Mouse (Mus musculus) hematopoietic stem cell, adult 5-6 weeks (primary cell): ENCODE measurements at regions not wholly inside any gene's neighbourhood (a gene's known extent, or its start where the extent isn't known, plus 50 kb on each side); places are given as distances from the start of the nearest gene placed in this dataset.
A peak's percentile ranks its signal among the peaks of the same experiment; 100 is the strongest.

Source experiments
- ATAC-seq, 2 experiments: fragments of 125-278 bp in 1 of 2; replicated peaks in 1 of 2; 2 replicates each; pipeline ENCODE4 v1.8.0; 2016 to 2017; ENCODE audit warnings: inconsistent platforms in 2 of 2, mild to moderate bottlenecking in 2 of 2, moderate number of reproducible peaks in 2 of 2, low read depth in 1 of 2, moderate TSS enrichment in 1 of 2; ENCODE audit not compliant: low FRiP score in 2 of 2, poor library complexity in 2 of 2, severe bottlenecking in 2 of 2, insufficient read depth in 1 of 2, low TSS enrichment in 1 of 2

DNA sequence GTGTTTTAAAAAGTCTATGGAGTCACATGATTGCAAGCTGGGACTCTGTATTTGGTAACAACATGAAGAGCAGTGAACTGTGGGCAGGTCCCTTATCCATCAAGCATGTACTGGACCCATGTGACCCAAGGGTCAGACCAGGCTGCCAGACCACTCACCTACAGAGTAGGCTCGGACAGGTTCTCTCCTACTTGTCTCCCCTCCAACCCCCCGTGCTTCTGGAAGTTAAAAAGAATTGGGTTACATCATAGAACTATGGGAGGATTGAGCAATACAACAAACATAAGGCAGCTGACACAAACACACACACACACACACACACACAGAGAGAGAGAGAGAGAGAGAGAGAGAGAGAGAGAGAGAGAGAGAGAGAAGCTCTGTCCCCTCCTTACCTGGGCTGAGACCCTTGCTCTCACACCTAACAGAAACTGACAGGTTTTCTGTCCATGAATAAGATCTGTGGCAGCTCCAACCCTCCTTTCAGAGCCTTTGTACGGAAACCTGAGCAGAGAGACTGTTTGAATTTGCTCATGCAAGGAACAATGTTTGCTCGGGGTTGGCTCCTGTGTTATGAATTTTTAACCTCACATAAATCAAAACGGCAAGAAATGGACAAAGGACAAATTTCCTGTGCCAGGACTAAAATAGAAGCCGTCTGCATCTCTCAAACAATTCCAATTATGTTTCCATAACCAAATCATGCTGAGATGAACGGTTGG, 159.0 kb upstream of the Arl4c start:
- no peak for ATAC-seq

DNA sequence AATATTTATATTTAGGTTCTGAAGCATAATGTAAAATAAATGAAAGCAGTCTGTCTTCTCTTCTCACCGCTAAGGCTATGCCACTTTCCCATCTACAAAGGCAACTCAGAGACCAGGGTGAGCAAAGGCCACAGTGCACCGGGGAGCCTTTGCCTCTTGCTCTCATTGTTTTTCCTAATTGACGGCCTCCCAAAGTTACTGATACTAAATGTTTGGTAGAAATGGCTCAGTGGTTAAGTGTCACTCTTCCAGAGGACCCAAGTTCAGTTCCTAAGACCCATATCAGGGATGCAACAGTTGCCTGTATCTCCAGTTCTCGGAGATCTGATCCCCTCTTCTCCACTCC, 159.5 kb upstream of the Arl4c start:
- no peak for ATAC-seq

DNA sequence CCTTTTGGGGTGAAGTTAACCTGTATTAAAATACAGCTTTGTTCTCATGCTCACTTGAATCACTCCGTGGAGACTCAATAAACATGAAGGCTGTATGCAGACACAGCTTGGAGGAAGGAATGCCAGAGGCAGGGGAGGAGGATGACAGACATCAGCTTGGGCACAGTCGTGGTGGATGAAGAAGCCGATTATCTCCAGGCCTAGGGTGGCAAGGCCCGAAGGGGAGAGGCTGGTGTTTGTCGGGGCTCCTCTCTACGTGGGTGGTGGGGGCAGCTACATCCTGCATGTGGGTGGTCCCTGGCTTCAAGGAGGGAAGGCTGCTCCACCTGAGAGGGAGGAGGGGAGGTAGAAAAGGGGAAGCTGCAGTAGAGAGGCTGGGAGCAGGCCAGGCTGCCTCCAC, 163.4 kb upstream of the Arl4c start:
- peak in 1 of 2 experiments; percentile 32; a peak in 1 of 4 replicates for ATAC-seq

DNA sequence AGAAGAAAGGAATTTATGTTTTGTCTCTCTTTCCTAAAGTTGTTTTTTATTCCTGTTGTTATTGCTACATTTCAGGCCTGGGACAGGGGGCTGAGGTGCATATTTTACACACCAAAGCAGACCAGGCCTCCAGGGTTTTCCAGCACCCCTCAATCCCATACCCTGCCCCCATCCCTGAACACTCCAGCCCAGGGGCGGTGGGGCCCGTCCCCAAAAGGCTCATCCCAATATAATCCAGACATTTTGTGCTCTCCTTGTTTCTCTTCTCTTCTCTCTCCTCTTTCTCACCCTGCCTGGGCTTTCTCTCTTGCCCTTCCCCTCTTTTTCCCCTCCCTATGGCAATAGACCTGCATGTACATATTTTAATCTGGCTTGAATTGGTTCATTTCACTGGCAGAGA, 164.6 kb upstream of the Arl4c start:
- no peak for ATAC-seq

DNA sequence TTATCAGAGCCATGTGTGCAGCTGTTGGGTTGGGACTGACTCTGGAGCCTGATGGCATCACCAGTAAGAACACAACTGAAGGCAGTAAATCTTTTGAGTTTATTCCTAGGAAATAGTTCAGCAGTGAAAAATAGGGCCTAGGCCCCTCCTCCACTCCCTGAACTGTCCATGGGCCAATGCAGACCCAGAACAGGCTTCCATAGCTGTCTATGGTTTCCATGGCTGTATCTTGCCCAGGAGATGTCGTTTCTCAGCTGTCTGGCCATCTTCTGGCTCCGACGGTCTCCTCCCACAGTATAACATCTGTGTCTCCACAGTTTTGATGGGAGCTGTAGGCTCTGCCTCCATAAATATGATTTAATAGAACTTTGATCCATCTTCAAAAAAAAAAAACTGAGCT, 165.1 kb upstream of the Arl4c start:
- no peak for ATAC-seq

DNA sequence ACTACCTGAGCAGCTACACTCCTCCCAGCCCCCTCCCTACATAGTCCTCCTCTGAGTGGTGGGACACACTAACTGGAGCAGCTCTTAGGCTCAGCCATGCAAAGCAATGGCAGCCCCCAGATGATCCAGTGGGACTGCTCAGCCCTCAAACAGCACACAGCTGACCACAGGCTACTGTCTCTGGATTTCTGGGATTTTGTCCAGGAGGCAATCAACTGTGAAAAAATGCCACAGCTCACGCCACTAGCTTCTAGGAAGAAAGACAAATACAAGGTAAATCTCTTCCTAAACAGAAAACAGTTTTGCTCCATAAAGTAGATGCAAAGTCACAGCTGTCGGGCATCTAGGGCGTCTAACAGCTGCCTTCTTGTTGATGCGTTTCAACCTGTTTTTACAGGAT, 167.9 kb upstream of the Arl4c start:
- no peak for ATAC-seq

DNA sequence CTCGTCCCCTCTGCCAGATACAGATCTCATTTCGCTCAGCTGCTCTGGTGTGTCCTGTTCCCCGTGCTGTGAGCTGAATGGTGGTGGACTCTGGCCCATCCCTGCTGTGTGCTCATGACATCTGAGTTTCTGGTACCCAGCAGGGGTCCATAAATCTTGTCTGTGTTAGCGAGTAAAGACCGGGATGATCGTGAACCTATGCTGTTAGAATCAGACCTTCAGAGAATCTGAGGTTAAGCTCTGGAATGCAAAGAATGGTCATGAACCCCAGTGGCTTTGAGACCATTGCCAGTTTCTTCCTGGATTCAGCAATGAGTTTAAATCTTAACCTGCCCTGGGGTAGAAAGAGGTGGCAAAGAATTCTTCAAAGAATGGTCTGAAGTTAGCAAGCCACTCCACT, 173.3 kb upstream of the Arl4c start:
- ATAC-seq, result no peak

DNA sequence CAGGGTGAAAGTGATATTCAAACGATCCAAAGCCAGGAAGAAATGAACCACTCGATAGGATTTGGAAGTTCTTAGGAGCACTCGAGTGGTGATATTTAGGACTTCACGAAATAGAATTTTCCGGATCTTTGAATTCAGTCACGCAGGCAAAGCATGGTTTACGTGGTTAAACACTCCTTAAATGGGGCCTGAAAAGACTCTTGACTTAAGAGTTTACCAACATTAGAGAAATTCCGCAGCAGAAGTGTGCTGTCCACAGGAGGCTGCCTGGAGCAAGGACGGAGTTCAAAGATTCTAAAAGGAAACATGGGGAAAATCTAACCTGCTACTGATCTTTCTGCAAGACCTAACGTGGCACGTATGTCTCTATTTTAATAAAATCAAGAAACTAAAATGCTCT, 175.4 kb upstream of the Arl4c start:
- ATAC-seq, result no peak

DNA sequence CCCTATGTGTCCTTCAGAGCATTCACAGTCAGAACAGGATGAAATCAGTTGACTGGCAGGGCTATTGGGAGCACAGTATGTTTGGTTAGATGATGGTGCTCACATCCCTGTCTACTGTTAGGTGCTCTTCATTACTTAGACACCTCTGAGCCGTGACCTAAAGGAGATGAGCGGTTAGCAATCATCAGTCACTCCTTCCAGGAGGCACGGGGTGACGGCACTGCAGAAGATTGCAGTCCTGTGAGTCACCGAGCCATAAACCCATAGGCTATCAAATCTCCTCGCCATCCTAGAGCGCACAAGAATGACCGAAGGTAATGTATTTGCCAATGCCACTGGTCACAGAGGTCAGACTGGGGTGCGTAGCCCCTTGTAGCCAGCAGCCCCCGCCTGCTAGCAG, 176.8 kb upstream of the Arl4c start:
- ATAC-seq, result no peak

DNA sequence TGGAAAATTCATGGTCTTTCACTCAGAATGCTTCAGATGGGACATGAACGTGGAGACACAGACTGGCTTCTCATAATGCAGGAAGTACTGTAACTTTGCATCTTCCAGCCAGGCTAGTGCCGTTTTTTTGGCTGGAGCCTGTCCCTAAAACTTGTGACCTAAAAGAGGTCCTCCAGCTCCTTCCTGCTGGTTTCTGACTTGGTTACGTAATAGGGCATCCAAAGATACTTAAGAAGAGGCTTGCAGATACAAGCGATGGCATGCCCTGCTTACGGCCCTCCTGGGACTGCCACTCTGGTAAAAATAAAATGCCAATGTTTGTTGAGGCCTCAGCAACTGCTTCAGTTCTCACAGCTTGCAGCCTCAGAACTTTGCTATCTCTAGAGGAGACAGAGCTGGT, 177.3 kb upstream of the Arl4c start:
- no peak for ATAC-seq

DNA sequence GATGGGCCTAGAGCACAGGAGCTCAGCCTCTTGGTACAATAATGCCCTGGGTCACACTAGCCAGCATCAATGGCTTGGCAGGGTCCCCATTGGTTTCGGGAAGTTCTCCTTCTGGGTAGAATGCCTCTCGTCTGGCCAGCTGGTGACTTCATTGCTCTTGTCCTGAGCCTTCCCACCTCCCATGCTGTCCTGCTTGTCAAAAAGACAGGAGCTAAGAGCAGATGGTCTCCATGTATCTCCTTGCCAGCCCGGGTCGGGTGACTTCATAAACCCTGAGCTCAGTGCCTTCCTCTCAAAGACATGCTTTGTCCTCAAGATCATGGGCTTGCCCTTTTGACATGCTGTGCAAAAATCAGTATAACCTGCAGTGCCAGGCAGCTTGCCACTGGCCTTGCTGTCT, 179.2 kb upstream of the Sh3bp4 start:
- no peak for ATAC-seq

DNA sequence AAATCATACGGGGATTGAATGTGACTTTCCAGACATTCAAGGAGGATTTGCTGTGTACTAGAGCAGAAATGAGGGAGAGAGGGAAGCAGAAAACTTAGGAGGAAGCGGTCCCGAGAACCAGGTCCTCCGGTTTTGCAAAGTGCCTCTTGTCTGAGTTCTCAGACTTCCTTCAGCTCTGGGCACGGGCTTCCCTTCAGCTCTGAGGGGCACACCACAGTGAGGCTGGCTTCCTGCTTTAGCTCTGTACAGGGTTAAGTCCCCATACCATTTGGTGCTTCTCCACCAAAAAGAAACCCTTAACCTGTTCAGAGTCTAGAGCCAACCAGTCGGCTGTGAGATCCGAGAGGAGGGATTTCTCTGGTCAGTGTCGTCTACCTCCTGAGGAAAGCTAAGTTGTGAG, 167.8 kb upstream of the Sh3bp4 start:
- ATAC-seq, result peak; percentile 58 to 75; a peak in 2 of 4 replicates

DNA sequence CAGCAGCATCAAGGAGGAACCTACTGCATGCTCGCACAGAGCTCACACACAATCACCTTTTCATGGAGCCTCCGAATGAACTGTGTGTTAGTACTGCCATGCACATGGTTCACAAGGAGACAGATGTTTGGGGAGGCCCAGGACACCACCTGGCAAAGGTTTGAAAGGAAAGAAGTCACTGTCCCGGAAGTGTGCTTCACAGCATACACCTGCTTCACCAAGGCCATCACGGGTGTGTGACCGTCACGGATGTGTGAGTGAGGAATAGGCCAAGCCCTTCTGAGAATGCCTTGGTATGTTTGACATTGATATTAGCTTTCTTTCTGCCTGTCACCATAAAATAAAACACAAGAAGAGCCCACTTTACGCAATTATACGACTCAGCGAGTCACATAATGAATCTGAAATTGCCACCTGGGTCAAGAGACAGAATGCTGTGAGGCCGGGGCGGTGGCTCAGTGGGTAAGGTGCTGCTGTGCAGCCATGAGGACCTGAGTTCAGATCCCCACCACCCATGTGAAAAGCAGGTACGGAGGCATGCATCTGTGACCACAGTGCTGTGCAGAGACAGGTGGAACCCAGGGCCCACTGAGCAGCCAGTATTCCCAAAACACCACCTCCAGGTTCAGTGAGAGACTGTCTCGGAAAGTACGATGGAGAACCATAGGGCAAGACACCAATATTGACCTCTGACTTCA, 162.3 kb upstream of the Sh3bp4 start:
- no peak for ATAC-seq

DNA sequence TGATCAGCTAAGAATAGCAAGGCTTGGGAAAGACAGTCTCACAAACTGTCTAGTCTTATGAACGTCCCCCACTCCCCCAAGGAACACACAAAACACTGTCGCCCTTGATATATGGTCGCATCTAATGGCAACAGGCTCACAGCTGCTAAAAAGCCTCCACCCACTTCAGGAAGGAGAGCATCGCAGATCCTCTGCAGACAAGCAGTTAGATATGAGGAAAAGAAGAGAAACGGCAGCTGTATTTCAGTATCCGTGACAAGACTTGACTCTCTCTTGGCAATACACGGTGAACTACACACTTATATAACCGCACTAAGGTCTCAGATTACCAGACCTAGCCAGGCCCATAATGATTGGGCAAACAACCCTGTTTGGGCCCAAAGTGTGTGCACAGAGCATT, 161.5 kb upstream of the Sh3bp4 start:
- no peak for ATAC-seq

DNA sequence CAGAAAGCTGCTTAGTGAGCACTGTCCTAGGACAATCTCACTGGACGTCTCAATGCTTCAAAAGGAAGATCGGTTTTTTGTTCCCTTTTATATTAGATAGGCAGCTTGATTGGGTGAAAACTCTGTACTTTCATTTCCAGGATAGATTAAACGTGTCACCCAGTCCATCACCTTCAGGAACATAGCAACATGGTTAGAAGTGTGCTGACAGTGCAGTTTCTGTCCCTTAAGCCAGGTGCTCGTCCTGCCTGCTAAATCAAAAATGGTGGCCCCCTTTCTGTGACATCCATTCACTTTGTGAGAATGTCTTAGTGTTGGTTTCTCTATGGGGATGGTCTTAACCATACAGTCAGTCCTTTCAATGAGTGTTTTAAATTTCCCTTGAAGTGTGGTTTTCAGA, 160.9 kb upstream of the Sh3bp4 start:
- no peak for ATAC-seq

DNA sequence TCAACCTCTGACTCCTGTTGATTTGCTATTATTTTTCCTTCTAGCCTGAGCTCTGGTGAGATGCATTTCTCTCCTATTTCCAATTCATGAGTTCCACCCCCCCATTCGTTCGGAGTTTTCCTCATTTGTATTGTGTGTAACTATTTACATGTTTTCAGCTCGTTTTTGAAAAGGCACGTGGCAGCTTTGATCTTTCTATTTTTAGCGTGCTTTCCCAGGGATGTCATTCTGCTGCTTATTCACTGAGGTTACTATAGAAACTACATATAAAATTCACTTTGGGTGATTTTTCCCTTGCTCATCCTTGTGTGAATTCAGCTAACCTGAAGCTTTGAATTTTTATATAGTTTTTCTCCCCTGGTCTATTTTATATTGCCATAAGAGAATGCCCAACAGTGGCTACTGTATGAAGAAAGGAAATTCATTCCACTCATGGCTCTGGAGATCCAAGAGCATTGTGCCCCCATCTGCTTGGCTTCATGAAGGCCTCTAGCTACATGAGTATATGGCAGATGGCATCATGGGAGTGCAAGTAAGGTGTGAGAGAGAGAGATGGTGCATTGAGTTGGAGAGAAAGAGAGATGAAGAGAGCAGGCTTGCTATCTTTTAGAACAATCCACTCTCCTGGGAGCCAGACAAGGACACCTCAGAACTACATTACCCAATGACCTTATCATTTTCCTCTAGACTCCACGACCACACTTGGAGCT, 160.2 kb upstream of the Sh3bp4 start:
- no peak for ATAC-seq

DNA sequence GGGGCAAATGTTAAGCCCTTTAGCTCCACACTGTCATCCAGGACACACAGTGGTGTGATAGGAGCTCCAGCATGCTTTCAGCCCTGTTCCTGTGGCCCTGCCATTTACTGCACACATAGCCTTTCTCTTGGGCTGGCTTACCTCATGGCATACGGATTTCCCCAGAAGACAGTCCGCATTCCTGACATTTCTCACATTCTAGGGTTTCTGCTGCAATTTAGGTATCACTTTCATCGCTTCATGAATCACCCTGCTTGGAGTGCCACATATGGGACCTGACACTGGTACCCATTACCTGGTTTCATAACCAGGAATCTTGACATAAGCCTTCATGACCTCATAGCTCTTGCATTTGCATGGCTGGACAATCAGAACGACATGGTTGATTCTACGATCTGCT, 158.5 kb upstream of the Sh3bp4 start:
- no peak for ATAC-seq

DNA sequence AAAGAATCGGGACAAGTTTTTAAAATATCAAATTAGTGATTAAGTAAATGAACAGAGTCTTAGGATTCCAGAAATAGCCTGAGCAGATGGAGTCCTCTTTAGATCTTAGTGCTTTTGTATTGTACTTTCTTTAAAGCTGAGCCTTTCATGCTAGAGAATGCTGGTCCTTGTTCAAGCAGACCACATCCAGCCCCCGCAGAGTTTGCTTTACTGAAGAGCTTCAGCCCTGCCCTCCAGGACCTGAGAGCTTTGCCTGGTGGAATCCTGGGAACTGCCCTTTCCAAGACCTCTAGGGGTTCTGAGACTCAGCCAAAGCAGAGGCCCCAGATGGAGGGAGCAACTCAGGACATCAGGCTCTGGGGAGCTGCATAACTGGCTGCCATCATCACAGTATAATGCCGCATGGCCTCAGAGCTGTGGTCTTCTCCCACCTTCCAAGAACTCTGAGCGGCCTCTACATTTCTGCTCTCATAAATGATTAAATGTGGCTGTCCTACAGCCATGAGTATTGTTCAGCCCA, 153.6 kb upstream of the Sh3bp4 start:
- no peak for ATAC-seq
